Mouse (Mus musculus): ENCODE results near the gene Tsr2. TPM values are rescaled to one million over a fixed set of nuclear protein-coding genes. Genes with fewer than 3 reads are reported as not detected.
A peak's percentile ranks its signal among the peaks of the same experiment; 100 is the strongest.

The Tsr2 gene
- 46.1 and 48.7 TPM in 2 replicates for polyA plus RNA-seq (2016; fragmentation: Nextera tagmentation; extraction: Ambion mirVana)

DNA sequence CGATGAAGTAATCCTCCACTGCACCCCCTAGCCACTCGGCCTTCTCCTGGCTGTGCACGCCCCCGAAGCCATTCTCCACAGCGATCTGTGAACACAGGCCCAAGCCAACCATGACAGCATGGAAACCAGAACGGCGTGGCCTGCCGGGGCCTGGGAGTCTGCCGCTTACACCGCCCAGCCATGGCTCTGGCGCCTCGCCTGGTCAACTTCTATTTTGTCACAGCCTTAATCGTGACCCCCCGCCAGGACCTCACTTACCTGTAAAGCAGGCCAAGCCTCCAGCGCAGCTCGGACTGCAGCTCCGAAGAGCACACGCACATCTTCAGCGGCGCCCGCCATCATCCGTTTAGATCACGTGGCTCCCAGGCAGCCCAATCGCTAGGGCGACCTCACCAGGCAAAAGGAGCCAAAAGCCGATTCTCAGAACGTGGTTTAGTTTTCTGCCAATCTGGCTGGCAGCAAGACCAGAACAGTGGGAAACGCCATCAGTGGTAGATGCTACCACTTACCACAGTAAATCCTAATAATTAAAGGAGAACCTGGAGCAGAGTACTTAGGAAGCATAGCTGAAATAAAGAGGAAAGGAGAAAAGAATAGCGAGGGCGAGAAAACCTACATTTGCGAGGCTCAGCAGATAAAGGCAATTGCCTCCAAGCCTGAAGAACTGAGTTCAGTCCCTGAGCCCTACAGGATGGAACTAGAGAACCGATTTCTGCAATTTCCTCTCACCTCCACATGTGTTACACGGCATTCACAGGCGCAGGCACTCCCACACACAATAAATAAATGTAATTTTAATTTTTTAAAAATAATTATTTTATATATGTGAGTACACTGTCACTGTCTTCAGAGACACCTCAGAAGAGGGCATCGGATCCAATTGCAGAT is at the start of gene Tsr2:
Gene Tsr2, minus strand, starts transcription at position 373 of the 888 bp plus-strand sequence.
- peak; percentile 71 for DNase-seq (ENCODE audit: low spot score)
- Histone ChIP-seq H3K27me3 (ENCODE audit: insufficient read depth, poor library complexity, severe bottlenecking) (no peaks in the 10 kb centered on the region; the same call in 1 of the 2 replicates), H3K27ac (peak within 1 kb of the TSS; percentile 87), H3K36me3 (peaks cover 6% of the 10 kb centered on the region), H3K4me3 (peak within 1 kb of the TSS; percentile 70), H3K9me3 (no peaks in the 10 kb centered on the region), H3K4me1 (replicated peaks) (peaks cover 8% of the 10 kb centered on the region; the same call in 1 of the 2 replicates)
- WGBS: 27% methylated on average over 35 of the region's 35 CpGs

- Histone ChIP-seq H3K36me3 (no peaks in the 10 kb centered on the region), H3K4me3 (no peak overlapping the region), H3K27ac (no peak overlapping the region), H3K4me1 (replicated peaks) (no peaks in the 10 kb centered on the region), H3K27me3 (ENCODE audit: insufficient read depth, poor library complexity, severe bottlenecking) (no peaks in the 10 kb centered on the region), H3K9me3 (no peaks in the 10 kb centered on the region)
- 28% methylated on average over 10 of the region's 10 CpGs for WGBS
- DNase-seq (ENCODE audit: low spot score): no peak
Measured at GRCm38 (mm10) chrX:151132785-151133184, 36.4 kb upstream of the Tsr2 start.

DNA sequence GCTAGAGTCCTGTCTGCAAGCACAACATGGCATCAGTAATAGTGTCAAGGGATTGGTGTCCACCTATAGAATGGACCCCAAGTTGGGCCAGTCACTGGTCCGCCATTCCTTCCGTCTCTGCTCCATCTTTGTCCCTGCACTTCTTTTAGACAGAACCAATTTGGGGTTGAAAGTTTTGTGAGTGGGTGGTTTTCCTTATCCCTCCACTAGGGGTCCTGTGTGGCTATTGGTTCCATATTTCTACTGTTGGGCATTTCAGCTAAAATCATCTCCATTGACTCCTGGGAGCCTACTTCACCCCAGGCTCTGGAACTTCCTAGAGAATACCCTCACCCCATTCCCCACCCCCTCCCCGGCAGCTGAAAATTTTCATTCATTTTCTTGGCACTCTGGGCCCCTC is 34.1 kb upstream of the Tsr2 start:
- WGBS: 77% methylated on average over 3 of the region's 3 CpGs
- Histone ChIP-seq H3K9me3 (no peaks in the 10 kb centered on the region), H3K4me3 (no peak overlapping the region), H3K27ac (no peak overlapping the region), H3K36me3 (no peaks in the 10 kb centered on the region), H3K27me3 (ENCODE audit: insufficient read depth, poor library complexity, severe bottlenecking) (no peaks in the 10 kb centered on the region), H3K4me1 (replicated peaks) (no peaks in the 10 kb centered on the region)
- no peak for DNase-seq (ENCODE audit: low spot score)

DNA sequence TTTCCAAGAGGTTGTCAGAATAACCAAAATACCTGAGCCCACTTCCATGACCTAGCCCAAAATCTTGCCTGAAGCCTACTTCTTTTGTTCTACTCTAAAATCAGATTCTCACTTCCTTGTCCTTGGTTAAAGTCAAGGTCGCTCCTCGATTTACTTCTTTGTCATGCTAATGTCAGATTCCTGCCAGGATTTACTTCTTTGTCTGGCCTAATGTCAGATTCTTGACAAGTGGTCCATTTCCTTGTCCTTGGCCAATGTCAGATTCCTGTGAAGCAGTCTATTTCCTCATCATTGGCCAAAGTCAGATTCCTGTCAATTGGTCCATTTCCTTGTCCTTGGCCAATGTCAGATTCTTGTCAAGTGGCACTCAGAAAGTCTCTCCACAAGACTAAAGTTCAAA is 27.6 kb upstream of the Tsr2 start:
- no peak for DNase-seq (ENCODE audit: low spot score)
- Histone ChIP-seq H3K9me3 (no peaks in the 10 kb centered on the region), H3K36me3 (no peaks in the 10 kb centered on the region), H3K4me3 (no peak overlapping the region), H3K4me1 (replicated peaks) (no peaks in the 10 kb centered on the region), H3K27ac (no peak overlapping the region), H3K27me3 (ENCODE audit: insufficient read depth, poor library complexity, severe bottlenecking) (no peaks in the 10 kb centered on the region)
- 60% methylated on average over 2 of the region's 2 CpGs for WGBS

GRCm38 (mm10) chrX:151117432-151117831 is 21.1 kb upstream of the Tsr2 start:
- no peak for DNase-seq (ENCODE audit: low spot score)
- H3K27me3 ChIP-seq (ENCODE audit: insufficient read depth, poor library complexity, severe bottlenecking): no peaks in the 10 kb centered on the region
- no peaks in the 10 kb centered on the region for H3K4me1 ChIP-seq (replicated peaks)
- 25% methylated on average over 2 of the region's 2 CpGs for WGBS
- no peak overlapping the region for H3K4me3 ChIP-seq
- no peak overlapping the region for H3K27ac ChIP-seq
- no peaks in the 10 kb centered on the region for H3K9me3 ChIP-seq
- no peaks in the 10 kb centered on the region for H3K36me3 ChIP-seq

DNA sequence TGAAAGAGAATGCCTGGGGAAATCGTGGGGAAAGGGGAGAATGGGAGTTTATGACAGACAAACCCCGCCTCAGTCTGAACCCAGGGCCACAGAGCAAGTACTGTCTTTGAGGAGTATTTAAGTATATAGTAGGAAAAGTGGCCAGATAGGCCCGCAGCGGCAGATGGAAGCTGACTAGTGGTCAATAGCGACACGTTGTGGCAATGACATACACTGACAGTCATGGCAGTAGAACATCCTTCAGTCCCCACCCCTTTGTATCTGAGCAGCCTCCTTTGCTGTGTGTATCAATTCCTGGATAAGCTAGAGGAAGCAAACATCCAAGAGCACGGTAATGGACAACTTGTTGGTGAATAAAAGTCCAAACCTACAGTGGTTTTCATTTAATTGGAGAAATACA is 20.5 kb upstream of the Tsr2 start:
- Histone ChIP-seq H3K36me3 (no peaks in the 10 kb centered on the region), H3K27ac (no peak overlapping the region), H3K9me3 (no peaks in the 10 kb centered on the region), H3K4me1 (replicated peaks) (no peaks in the 10 kb centered on the region), H3K4me3 (no peak overlapping the region), H3K27me3 (ENCODE audit: insufficient read depth, poor library complexity, severe bottlenecking) (no peaks in the 10 kb centered on the region)
- peak; percentile 31 for DNase-seq (ENCODE audit: low spot score)
- 9% methylated on average over 7 of the region's 7 CpGs for WGBS

DNA sequence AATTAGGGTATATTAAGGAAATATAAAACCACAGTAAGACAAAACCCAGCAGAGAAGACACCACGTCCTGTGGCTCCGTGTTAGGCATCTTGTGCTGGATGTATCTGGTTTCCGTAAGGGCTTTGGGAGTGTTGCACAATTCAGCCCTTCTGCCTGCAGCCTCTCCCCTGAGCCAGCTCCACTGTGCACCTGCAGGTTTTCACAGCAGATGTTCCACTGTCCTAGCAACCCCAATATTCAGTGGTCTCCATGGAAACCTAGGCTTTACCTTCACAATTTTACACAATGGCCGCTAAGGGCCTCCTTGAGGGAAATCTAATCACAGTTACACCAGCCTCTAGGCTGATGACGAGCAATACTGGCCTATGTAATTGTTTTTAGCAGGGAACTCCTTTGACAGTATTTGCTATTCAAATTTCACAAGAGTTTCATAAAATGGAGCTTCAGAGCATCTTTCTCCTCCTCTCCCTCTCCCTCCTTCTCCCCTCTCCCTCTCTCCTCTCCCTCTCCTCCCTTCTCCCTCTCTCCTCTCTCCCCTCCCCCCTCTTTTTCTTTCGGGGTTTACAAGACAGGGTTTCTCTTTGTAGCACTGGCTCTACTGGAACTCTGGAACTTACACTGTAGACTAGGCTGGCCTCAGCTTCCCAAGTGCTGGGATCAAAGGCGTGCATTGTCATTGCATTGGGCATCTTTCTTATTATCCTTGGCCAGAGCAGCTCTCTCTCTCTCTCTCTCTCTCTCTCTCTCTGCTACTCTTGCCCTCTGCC is 11.1 kb upstream of the Tsr2 start:
- WGBS: 71% methylated on average over 7 of the region's 7 CpGs
- Histone ChIP-seq H3K27ac (no peak overlapping the region), H3K4me1 (replicated peaks) (no peaks in the 10 kb centered on the region), H3K9me3 (no peaks in the 10 kb centered on the region), H3K4me3 (no peak overlapping the region), H3K27me3 (ENCODE audit: insufficient read depth, poor library complexity, severe bottlenecking) (peaks cover 8% of the 10 kb centered on the region), H3K36me3 (no peaks in the 10 kb centered on the region)
- no peak for DNase-seq (ENCODE audit: low spot score)

GRCm38 (mm10) chrX:151087418-151087817 is 8.9 kb downstream of the Tsr2 start:
- 81% methylated on average over 1 of the region's 1 CpGs for WGBS
- H3K36me3 ChIP-seq: peaks cover 88% of the 10 kb centered on the region

GRCm38 (mm10) chrX:151085599-151085998 is 10.7 kb downstream of the Tsr2 start:
- 82% methylated on average over 2 of the region's 2 CpGs for WGBS

More at GRCm38 (mm10) chrX:151087418-151087817, 8.9 kb downstream of the Tsr2 start:
- H3K4me1 ChIP-seq (replicated peaks): no peaks in the 10 kb centered on the region
- DNase-seq (ENCODE audit: low spot score): no peak
- H3K27me3 ChIP-seq (ENCODE audit: insufficient read depth, poor library complexity, severe bottlenecking): no peaks in the 10 kb centered on the region; the same call in 1 of the 2 replicates
- no peak overlapping the region for H3K27ac ChIP-seq
- no peaks in the 10 kb centered on the region for H3K9me3 ChIP-seq
- H3K4me3 ChIP-seq: no peak overlapping the region

DNA sequence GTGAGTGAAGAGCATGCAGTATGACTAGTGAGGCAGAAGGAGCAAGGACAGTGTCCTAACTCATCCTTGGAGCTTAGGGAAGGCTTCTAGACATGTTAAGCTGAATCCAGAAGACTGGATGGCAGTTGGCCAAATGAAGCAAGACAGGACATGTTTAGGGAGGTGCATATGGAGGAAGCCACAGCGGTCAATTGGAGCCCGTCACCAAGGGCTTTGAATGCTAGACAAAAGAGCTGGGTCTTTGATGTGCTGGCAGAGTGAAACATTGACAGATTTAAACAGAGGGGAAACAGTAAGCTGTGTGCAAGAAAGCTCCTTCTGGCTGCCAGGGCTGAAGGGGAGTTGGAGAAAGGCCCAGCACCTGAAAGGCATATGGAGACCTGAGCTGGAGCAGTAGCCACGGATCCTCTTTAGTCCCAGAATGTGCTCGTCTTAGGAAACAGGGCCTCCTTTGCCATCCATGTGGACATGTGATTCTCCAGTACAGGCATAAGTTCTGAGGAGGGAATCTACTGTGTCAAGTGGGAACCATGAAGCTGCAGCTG is 19.3 kb downstream of the Tsr2 start:
- H3K4me3 ChIP-seq: no peak overlapping the region
- H3K27me3 ChIP-seq (ENCODE audit: insufficient read depth, poor library complexity, severe bottlenecking): peaks cover 10% of the 10 kb centered on the region; the same call in 1 of the 2 replicates
- 81% methylated on average over 4 of the region's 4 CpGs for WGBS
- no peak for DNase-seq (ENCODE audit: low spot score)
- H3K27ac ChIP-seq: no peak overlapping the region
- H3K9me3 ChIP-seq: no peaks in the 10 kb centered on the region
- no peaks in the 10 kb centered on the region for H3K4me1 ChIP-seq (replicated peaks)
- peaks cover 60% of the 10 kb centered on the region for H3K36me3 ChIP-seq

More at GRCm38 (mm10) chrX:151085599-151085998, 10.7 kb downstream of the Tsr2 start:
- no peaks in the 10 kb centered on the region for H3K4me1 ChIP-seq (replicated peaks)
- H3K27ac ChIP-seq: no peak overlapping the region
- H3K36me3 ChIP-seq: peaks cover 83% of the 10 kb centered on the region
- no peaks in the 10 kb centered on the region for H3K9me3 ChIP-seq
- H3K4me3 ChIP-seq: no peak overlapping the region
- no peak for DNase-seq (ENCODE audit: low spot score)
- H3K27me3 ChIP-seq (ENCODE audit: insufficient read depth, poor library complexity, severe bottlenecking): peaks cover 3% of the 10 kb centered on the region; the same call in 1 of the 2 replicates

GRCm38 (mm10) chrX:151076007-151076406 is 20.3 kb downstream of the Tsr2 start:
- no peak for DNase-seq (ENCODE audit: low spot score)
- 93% methylated on average over 5 of the region's 5 CpGs for WGBS
- Histone ChIP-seq H3K27me3 (ENCODE audit: insufficient read depth, poor library complexity, severe bottlenecking) (peaks cover 9% of the 10 kb centered on the region; the same call in 1 of the 2 replicates), H3K4me1 (replicated peaks) (no peaks in the 10 kb centered on the region), H3K9me3 (no peaks in the 10 kb centered on the region), H3K36me3 (peaks cover 62% of the 10 kb centered on the region), H3K27ac (no peak overlapping the region), H3K4me3 (no peak overlapping the region)

DNA sequence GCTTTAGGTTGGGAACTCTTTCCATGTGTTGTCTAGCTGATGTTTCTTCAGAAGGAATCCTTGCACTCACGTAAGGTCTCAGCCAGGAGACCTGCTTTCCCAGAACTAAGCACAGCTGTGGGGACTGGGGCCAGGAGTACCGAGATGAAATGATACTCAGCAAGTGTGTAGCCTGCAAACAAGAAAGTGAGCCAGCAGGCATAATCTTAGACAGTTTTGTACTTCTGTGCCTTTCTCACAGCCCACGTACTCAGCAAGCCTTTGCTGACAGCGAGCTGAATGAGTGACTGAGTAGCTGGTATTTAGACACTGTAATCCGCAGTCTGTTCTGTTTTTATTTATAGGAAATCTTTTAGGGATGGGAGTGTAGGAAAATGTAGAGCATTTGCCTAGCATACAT is 28.5 kb downstream of the Tsr2 start:
- no peak overlapping the region for H3K4me3 ChIP-seq
- WGBS: 92% methylated on average over 5 of the region's 5 CpGs
- no peaks in the 10 kb centered on the region for H3K4me1 ChIP-seq (replicated peaks)
- no peak overlapping the region for H3K27ac ChIP-seq
- peaks cover 57% of the 10 kb centered on the region for H3K36me3 ChIP-seq
- no peak for DNase-seq (ENCODE audit: low spot score)
- H3K27me3 ChIP-seq (ENCODE audit: insufficient read depth, poor library complexity, severe bottlenecking): peaks cover 17% of the 10 kb centered on the region
- H3K9me3 ChIP-seq: no peaks in the 10 kb centered on the region
